Mouse (Mus musculus) lung, embryonic 15.5 days (tissue): ENCODE results near the gene Mapk8ip2. TPM values are rescaled to one million over a fixed set of nuclear protein-coding genes. Genes with fewer than 3 reads are reported as not detected.

Experiments
- ATAC-seq: fragments of 200-750 bp; cut with Nextera tagmentation; 2 replicates; pipeline ENCODE4 v1.8.0; 2017; ENCODE audit warnings: moderate number of reproducible peaks, borderline replicate concordance; ENCODE audit not compliant: low FRiP score, low TSS enrichment; ENCODE audit errors: extremely low read depth
- H3K27ac ChIP-seq: fragments of 300-500 bp; sonication (generic); 2 replicates; pipeline ENCODE4 v1.5.1; 2015; ENCODE audit warnings: moderate library complexity, mild to moderate bottlenecking, inconsistent platforms
- H3K27me3 ChIP-seq: fragments of 300-500 bp; sonication (generic); 2 replicates; pipeline ENCODE4 v1.6.1; 2015; ENCODE audit warnings: inconsistent platforms
- H3K36me3 ChIP-seq: fragments of 300-500 bp; sonication (generic); 2 replicates; pipeline ENCODE4 v1.6.1; 2015; ENCODE audit warnings: inconsistent platforms
- H3K4me1 ChIP-seq: fragments of 300-500 bp; sonication (generic); 2 replicates; pipeline ENCODE4 v1.6.1; 2015; ENCODE audit warnings: inconsistent platforms
- H3K4me2 ChIP-seq: fragments of 300-500 bp; sonication (generic); 2 replicates; pipeline ENCODE4 v1.6.1; 2015; ENCODE audit warnings: inconsistent platforms, mild to moderate bottlenecking, moderate library complexity
- H3K4me3 ChIP-seq: fragments of 300-500 bp; sonication (generic); 2 replicates; pipeline ENCODE4 v1.5.1; 2015; ENCODE audit warnings: mild to moderate bottlenecking, inconsistent platforms
- H3K9ac ChIP-seq: fragments of 300-500 bp; sonication (generic); 2 replicates; pipeline ENCODE4 v1.6.1; 2015; ENCODE audit warnings: inconsistent platforms
- H3K9me3 ChIP-seq: fragments of 300-500 bp; sonication (generic); 2 replicates; pipeline ENCODE4 v1.6.1; 2016; ENCODE audit warnings: inconsistent platforms
- WGBS: fragments of 180-500 bp; shearing (Covaris S2); methylation state at CpG from one replicate; pipeline ENCODE4 v1.1.7; 2015; 5-methylcytosine and 5-hydroxymethylcytosine counted together
- polyA plus RNA-seq: library from polyadenylated mRNA; unstranded; fragments of >200 nt; fragmentation: Nextera tagmentation; extraction: Ambion mirVana; gene quantifications from 2 replicates; pipeline ENCODE4 v1.2.1, GENCODE M21; 2015

Mapk8ip2 gene
- polyA plus RNA-seq, 1 experiment from 2014 or later: 0.97 TPM

DNA sequence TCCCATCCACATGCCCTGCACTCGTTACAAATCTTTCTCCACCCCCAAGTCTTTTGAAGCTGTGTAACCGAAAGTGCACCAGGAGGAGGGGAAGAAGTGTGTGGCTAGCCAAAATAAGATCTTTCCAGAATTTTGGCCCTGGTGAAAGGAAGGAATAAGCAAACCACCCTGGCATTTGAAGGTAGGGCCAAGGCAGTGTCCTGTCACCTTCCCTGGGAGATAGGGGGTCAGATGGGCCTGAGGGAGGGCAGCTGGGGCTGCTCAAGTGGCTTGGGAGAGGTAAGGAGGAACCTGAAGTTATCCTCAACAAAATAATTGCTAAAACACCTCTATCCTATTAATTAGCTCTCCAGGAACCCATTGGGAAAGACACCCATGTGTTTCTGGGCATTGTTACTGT, 43.1 kb downstream of the Mapk8ip2 start:
- Histone ChIP-seq H3K4me2 (no peak overlapping the region), H3K9me3 (no peaks in the 10 kb centered on the region), H3K4me3 (no peak overlapping the region), H3K27me3 (peaks cover 32% of the 10 kb centered on the region), H3K27ac (peak overlapping the region; percentile 54), H3K36me3 (no peaks in the 10 kb centered on the region), H3K9ac (no peak overlapping the region), H3K4me1 (peaks cover 24% of the 10 kb centered on the region)
- no peak for ATAC-seq
- 39% methylated on average over 2 of the region's 2 CpGs for WGBS

DNA sequence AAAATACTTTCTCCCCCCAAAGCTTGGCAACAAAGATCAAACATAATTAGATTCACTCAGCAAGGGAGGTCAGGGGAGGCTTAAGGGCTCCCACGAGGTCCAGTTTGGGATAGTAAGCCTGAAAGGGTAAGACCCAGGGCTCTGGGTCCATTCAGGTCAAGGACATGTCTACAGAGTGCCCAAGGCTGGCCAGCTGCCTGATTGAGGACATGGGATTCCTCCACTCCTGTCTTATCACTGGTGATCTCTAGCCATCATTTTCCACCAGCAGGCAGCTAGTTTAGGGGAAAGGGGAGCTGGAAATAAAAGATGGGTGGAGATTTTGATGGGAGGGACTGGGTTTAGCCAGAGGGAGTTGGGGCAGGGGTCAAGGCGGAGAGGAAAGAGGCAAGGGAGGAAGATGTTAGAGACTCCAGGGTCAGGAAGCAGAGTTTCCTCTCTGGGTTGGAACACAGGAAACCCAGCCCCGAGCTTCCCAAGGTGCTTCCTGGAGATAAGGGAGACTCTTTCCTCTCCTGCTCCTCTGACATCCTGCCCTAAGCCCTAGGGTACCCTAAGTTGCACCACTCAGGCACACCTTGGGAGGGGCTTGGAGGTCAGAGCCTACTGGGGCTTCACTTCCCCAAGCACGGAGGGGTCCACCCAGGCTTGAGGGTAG, 43.8 kb downstream of the Mapk8ip2 start:
- Histone ChIP-seq H3K27me3 (peaks cover 32% of the 10 kb centered on the region), H3K9ac (no peak overlapping the region), H3K4me3 (peak overlapping the region; percentile 79), H3K4me2 (no peak overlapping the region), H3K9me3 (no peaks in the 10 kb centered on the region), H3K4me1 (peaks cover 24% of the 10 kb centered on the region), H3K36me3 (no peaks in the 10 kb centered on the region), H3K27ac (peak overlapping the region; percentile 67)
- ATAC-seq: peak; percentile 36
- WGBS: 28% methylated on average over 4 of the region's 4 CpGs

DNA sequence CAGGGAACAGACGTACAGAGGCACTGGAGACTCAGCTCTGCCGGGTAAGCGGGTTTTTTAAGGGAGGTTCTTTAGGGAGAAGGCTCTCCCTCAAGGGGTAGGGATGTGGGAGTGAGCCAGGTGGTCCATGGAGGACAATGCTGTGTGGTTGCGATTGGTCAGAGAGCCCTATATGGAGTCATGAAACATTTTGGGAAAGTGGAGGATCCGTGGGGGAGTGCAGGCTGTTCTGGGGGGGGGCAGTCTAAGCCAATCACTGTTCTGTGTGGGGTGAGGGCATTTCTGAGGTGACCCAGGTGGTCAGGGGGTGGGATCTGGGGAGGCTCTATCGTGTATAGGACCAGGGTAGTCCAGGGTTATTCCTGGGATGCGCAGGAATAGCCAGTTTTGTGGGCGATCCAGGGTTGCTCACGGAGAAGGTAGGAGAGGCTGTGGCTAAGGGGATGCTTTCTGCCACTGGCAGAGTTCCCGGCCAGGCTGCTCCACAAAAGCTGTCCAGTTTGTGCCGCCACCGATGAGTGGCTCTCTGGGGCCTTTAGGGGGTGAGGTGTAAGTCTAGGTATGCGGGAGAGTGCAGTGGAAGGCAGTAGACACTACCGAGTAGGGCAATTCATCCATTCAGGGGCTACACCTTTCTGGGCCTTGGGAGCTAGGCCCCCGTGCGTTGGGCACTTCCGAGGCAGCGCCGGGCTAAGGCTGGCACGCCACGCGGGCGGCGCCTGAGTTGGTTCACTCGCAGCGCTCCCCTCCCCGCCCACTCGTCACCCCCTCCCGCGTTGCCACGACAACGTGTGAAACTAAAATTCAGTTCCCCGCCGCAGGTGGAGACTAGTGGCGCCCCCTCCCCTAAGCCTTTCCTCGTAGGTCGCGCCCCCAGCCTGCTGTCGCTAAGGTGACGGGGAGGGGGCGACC, 44.6 kb downstream of the Mapk8ip2 start:
- Histone ChIP-seq H3K4me2 (peak overlapping the region; percentile 92), H3K9ac (peak overlapping the region; percentile 60), H3K36me3 (peaks cover 2% of the 10 kb centered on the region; the same call in 1 of the 2 replicates), H3K4me1 (peaks cover 24% of the 10 kb centered on the region), H3K4me3 (peak overlapping the region; percentile 79), H3K27me3 (peaks cover 32% of the 10 kb centered on the region), H3K27ac (peak overlapping the region; percentile 67), H3K9me3 (no peaks in the 10 kb centered on the region)
- peak; percentile 8; the same call in 1 of the 2 replicates for ATAC-seq
- 3% methylated on average over 41 of the region's 41 CpGs for WGBS

DNA sequence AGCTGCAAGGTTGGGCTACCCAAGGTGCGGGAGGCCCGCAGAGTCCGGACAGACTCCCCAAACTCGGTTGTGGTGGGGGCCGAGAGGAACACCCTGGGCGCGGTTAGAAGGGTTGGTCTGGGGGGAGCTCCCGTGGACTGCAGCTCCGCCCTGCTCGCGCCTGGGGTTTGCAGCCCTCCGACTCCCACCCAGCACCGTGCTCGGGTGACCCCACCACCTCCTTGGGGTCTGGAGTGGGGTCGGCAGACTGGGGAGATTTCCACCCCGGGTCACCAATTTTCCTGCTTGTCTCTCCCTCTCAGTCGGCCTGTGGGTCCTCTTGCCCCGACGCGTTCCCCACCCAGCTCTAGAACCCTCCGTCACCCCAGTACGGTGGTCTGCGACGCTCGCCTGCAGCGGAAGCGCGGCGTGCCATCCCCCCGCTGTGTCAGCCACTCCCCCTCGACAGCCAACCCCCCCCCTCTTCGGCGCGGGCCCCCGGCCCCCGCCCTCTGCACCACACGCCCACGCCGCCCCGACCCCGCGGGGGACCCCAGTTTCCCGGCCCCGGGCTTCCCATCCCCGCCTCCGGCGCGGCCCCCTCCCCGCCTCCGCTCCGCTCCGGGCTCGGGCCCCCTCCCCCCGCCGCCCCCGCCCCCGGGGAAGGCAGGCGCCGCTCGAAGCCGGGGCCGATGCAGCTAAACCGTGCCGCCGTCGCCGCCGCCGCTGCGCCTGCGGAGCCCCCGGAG, 45.4 kb downstream of the Mapk8ip2 start, which contains the start of gene Shank3:
Gene Shank3, plus strand, starts transcription at position 663 of the 728 bp plus-strand sequence.
- Histone ChIP-seq H3K9ac (peak within 1 kb of the TSS; percentile 60), H3K4me2 (peak within 1 kb of the TSS; percentile 92), H3K36me3 (peaks cover 5% of the 10 kb centered on the region; the same call in 1 of the 2 replicates), H3K27me3 (peaks cover 32% of the 10 kb centered on the region), H3K9me3 (no peaks in the 10 kb centered on the region), H3K27ac (peak within 1 kb of the TSS; percentile 67), H3K4me1 (peaks cover 24% of the 10 kb centered on the region), H3K4me3 (peak within 1 kb of the TSS; percentile 79)
- WGBS: under 1% methylated on average over 45 of the region's 72 CpGs
- peak; percentile 19; the same call in 1 of the 2 replicates for ATAC-seq

DNA sequence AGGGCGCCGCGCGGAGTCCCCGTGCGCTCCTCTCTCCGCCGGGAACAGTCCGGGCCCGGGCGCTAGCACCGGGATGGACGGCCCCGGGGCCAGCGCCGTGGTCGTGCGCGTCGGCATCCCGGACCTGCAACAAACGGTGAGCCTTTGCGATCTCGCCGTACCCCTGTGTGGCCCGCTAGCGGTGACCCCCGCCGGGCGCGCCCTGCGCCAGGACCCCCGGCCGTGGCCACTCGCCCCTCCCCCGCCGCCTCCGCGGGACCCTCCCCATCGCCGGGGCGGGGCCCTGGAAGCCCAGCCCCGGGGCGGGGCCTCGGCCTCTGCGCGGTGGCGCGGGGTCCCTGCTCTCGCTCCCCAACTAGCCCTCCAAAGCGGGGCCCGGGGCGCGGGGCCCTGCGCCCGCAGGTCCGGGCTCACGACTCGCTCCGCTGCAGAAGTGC, 46.1 kb downstream of the Mapk8ip2 start:
- peaks cover 5% of the 10 kb centered on the region; the same call in 1 of the 2 replicates for H3K36me3 ChIP-seq
- H3K27me3 ChIP-seq: peaks cover 32% of the 10 kb centered on the region
- H3K4me3 ChIP-seq: peak overlapping the region; percentile 79
- no peaks in the 10 kb centered on the region for H3K9me3 ChIP-seq
- peak; percentile 75 for ATAC-seq
- H3K4me1 ChIP-seq: peaks cover 24% of the 10 kb centered on the region
- peak overlapping the region; percentile 36; the same call in 1 of the 2 replicates for H3K27ac ChIP-seq
- H3K4me2 ChIP-seq: peak overlapping the region; percentile 92
- peak overlapping the region; percentile 60 for H3K9ac ChIP-seq
- WGBS: 0% methylated on average over 15 of the region's 60 CpGs

DNA sequence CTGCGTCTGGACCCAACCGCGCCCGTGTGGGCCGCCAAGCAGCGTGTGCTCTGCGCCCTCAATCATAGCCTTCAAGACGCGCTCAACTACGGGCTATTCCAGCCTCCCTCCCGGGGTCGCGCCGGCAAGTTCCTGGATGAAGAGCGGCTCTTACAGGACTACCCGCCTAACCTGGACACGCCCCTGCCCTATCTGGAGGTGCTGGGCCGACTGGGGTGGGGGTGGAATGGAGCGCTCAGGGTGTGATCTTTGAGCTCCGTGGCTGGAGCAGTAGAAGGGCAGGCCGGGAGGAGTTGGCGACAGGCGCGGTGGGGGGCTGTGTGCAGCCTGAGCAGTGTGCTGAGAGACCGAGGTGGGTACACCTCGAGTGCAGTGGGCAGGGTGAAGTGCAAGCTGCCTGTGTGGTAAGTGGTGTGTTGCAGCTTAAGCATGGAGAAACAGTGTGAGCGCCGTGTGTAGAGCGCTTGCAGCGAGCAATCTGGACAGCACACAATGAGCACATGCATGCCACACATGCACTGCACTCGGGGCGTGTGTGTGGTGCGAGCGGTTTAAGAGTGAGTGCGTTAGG, 46.6 kb downstream of the Mapk8ip2 start:
- Histone ChIP-seq H3K4me3 (peak overlapping the region; percentile 79), H3K9ac (peak overlapping the region; percentile 60), H3K36me3 (peaks cover 5% of the 10 kb centered on the region; the same call in 1 of the 2 replicates), H3K27me3 (peaks cover 32% of the 10 kb centered on the region), H3K4me1 (peaks cover 24% of the 10 kb centered on the region), H3K4me2 (peak overlapping the region; percentile 92), H3K9me3 (no peaks in the 10 kb centered on the region), H3K27ac (no peak overlapping the region)
- WGBS: 1% methylated on average over 35 of the region's 35 CpGs
- peak; percentile 20 for ATAC-seq

DNA sequence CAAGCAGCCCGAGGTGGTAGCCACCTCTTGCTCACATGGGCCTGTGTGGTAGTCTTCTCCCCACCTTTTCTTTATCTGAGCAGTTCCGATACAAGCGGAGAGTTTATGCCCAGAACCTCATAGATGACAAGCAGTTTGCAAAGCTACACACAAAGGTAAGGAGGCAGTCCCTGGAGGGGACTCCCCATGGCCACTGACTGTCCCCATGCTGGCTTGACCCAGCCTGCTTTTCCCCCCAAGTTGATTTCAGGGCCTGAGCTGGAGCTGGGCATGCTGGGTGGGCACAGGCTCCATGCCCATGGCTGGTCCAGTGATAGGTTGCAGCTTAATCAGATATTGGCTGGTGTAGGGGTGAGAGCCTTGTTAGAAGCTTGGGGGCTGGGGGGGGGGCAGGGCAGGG, 47.6 kb downstream of the Mapk8ip2 start:
- Histone ChIP-seq H3K4me3 (no peak overlapping the region), H3K36me3 (peaks cover 8% of the 10 kb centered on the region; the same call in 1 of the 2 replicates), H3K9me3 (no peaks in the 10 kb centered on the region), H3K4me2 (peak overlapping the region; percentile 92; the same call in 1 of the 2 replicates), H3K27ac (no peak overlapping the region), H3K27me3 (peaks cover 32% of the 10 kb centered on the region), H3K4me1 (peaks cover 24% of the 10 kb centered on the region), H3K9ac (0 out of 2 replicates have a peak overlapping the region, but pooled peaks have one; percentile 1)
- 85% methylated on average over 3 of the region's 3 CpGs for WGBS
- no peak for ATAC-seq

DNA sequence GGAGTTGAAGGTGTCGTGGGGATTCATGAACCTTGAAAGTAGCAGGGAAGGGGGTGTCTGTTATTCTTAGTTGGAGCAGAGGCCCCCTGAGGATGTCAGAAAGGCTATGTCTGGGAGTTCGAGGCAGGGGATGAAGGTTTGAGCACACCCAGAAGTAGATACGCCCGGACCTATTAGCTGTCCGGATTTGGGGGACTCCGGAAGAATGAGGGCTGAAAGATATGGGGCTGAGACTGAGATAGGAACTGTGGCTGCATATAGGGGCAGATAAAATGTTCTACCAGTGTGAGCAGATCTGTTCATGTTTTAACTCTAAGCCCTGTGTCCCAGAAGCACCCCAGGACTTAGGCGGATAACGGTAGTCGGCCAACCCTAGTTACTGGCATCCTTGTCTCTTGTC, 51.1 kb downstream of the Mapk8ip2 start:
- no peak for ATAC-seq
- no peaks in the 10 kb centered on the region for H3K9me3 ChIP-seq
- no peak overlapping the region for H3K27ac ChIP-seq
- no peak overlapping the region for H3K4me2 ChIP-seq
- peaks cover 10% of the 10 kb centered on the region; the same call in 1 of the 2 replicates for H3K27me3 ChIP-seq
- 96% methylated on average over 9 of the region's 9 CpGs for WGBS
- no peak overlapping the region for H3K9ac ChIP-seq
- H3K36me3 ChIP-seq: peaks cover 14% of the 10 kb centered on the region; the same call in 1 of the 2 replicates
- H3K4me1 ChIP-seq: peaks cover 5% of the 10 kb centered on the region; the same call in 1 of the 2 replicates
- no peak overlapping the region for H3K4me3 ChIP-seq

DNA sequence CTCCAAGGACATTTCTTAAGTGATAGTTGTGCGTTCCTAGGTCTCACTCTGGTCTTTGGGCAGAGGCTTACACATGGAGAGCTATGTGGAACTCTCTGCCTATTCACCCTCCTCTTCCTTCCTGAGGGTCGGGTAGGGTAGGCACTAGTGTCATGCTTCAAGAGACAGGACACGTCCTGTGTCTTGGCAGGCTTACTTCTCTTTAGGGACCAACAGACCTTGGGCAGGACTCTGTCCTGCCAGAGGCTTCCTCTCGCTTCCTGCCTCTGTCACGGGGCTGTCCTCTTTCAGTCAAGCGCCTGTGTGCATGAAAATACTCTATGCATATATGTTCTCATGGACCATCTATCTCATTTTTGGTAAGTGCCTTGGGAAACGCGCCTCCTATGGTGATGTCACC, 54.0 kb downstream of the Mapk8ip2 start:
- H3K4me1 ChIP-seq: no peaks in the 10 kb centered on the region
- H3K36me3 ChIP-seq: peaks cover 14% of the 10 kb centered on the region; the same call in 1 of the 2 replicates
- WGBS: 80% methylated on average over 8 of the region's 8 CpGs
- no peak overlapping the region for H3K4me2 ChIP-seq
- H3K27me3 ChIP-seq: no peaks in the 10 kb centered on the region
- no peaks in the 10 kb centered on the region for H3K9me3 ChIP-seq
- H3K27ac ChIP-seq: no peak overlapping the region
- no peak overlapping the region for H3K9ac ChIP-seq
- ATAC-seq: no peak
- H3K4me3 ChIP-seq: no peak overlapping the region

DNA sequence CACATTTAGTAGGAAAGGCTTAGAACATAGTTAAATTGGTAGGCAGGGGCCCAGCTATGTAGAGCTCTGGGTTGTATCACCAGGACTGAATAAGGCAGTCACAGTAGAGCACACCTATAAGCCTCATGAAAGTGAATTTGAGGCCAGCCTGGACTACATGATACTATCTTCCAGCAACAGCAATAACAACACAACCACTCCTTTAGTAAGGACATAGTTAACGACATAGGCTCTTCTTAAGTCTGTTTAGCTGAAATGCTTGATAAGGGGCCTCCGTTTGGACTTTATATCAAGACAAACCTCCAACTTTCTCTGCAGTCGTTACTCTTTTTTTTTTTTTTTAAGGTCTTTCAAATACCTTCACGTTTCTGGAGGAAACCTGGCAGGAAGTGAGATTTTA, 59.0 kb downstream of the Mapk8ip2 start:
- no peaks in the 10 kb centered on the region for H3K36me3 ChIP-seq
- H3K27me3 ChIP-seq: no peaks in the 10 kb centered on the region
- H3K4me3 ChIP-seq: no peak overlapping the region
- no peak overlapping the region for H3K27ac ChIP-seq
- no peak for ATAC-seq
- no peaks in the 10 kb centered on the region for H3K4me1 ChIP-seq
- no peak overlapping the region for H3K4me2 ChIP-seq
- H3K9ac ChIP-seq: no peak overlapping the region
- no peaks in the 10 kb centered on the region for H3K9me3 ChIP-seq
- 52% methylated on average over 4 of the region's 4 CpGs for WGBS
